Mouse (Mus musculus) lung, embryonic 15.5 days (tissue): ENCODE data around the gene Mrpl32. TPM values are rescaled to one million over a fixed set of nuclear protein-coding genes. Genes with fewer than 3 reads are reported as not detected.

Experiments used
- polyA plus RNA-seq: library from polyadenylated mRNA; unstranded; fragments of >200 nt; fragmentation: Nextera tagmentation; extraction: Ambion mirVana; gene quantifications from 2 replicates; pipeline ENCODE4 v1.2.1, GENCODE M21; 2015

The Mrpl32 gene
- polyA plus RNA-seq, 1 experiment from 2014 or later: 108 TPM

Other genes starting within 250 kb of the Mrpl32 start
- 0.30 and 0.39 TPM in 2 replicates for gene Hecw1, start 89.9 kb downstream of the Mrpl32 start, polyA plus RNA-seq
- 204 and 207 TPM in 2 replicates for gene Psma2, start 75 bp upstream of the Mrpl32 start, polyA plus RNA-seq
- gene AW209491, start 17.0 kb upstream of the Mrpl32 start, polyA plus RNA-seq: 25.8 and 26.2 TPM in 2 replicates